Mouse (Mus musculus) hindbrain, embryonic 12.5 days (tissue): ENCODE data around the gene Pip5kl1. TPM values are rescaled to one million over a fixed set of nuclear protein-coding genes. Genes with fewer than 3 reads are reported as not detected.

Source experiments
- ATAC-seq: fragments of 200-750 bp; cut with Nextera tagmentation; 2 replicates; pipeline ENCODE4 v1.8.0; 2017; ENCODE audit warnings: moderate TSS enrichment; ENCODE audit not compliant: low FRiP score
- H3K27ac ChIP-seq: fragments of 300-500 bp; sonication (generic); 2 replicates; pipeline ENCODE4 v1.5.1; 2016; ENCODE audit warnings: mild to moderate bottlenecking
- H3K27me3 ChIP-seq: fragments of 300-500 bp; sonication (generic); 2 replicates; pipeline ENCODE4 v1.6.1; 2016; ENCODE audit warnings: mild to moderate bottlenecking
- H3K36me3 ChIP-seq: fragments of 300-500 bp; sonication (generic); 2 replicates; pipeline ENCODE4 v1.6.1; 2016; ENCODE audit warnings: mild to moderate bottlenecking
- H3K4me1 ChIP-seq: fragments of 300-500 bp; sonication (generic); 2 replicates; pipeline ENCODE4 v1.6.1; 2016
- H3K4me2 ChIP-seq: fragments of 300-500 bp; sonication (generic); replicated peaks from 2 replicates; pipeline ENCODE4 v1.6.1; 2016; ENCODE audit warnings: mild to moderate bottlenecking
- H3K4me3 ChIP-seq: fragments of 300-500 bp; sonication (generic); 2 replicates; pipeline ENCODE4 v1.5.1; 2016; ENCODE audit warnings: mild to moderate bottlenecking
- H3K9ac ChIP-seq: fragments of 300-500 bp; sonication (generic); 2 replicates; pipeline ENCODE4 v1.6.1; 2016; ENCODE audit warnings: mild to moderate bottlenecking, moderate library complexity
- H3K9me3 ChIP-seq: fragments of 300-500 bp; sonication (generic); replicated peaks from 2 replicates; pipeline ENCODE4 v1.6.1; 2016; ENCODE audit warnings: mild to moderate bottlenecking
- WGBS: fragments of 180-500 bp; shearing (Covaris S2); methylation state at CpG from one replicate; pipeline ENCODE4 v1.1.7; 2016; 5-methylcytosine and 5-hydroxymethylcytosine counted together
- polyA plus RNA-seq: library from polyadenylated mRNA; unstranded; fragments of >200 nt; fragmentation: Nextera tagmentation; extraction: Ambion mirVana; gene quantifications from 2 replicates; pipeline ENCODE4 v1.2.1, GENCODE M21; 2016

Gene Pip5kl1
- polyA plus RNA-seq: 4.2 and 5.0 TPM in 2 replicates

DNA sequence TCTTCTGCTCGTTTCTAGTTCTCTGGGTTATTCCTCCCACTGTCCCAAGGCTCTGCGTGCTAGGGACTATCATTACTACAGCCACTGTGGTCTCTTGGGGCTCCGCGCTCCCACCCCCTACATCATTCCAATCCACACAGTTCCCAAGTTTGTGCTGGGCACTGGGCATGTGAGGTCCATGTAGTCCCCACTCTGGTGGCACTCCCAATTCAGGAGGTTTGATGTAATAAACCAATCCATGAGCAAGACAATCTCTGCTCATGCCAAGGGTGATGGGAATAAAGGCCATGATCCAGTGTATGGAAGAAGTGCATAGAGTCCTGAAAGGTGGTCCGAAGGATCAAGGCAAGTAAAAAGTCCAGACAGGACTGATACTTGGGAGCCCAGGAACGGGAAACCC, at the start of gene Pip5kl1:
Gene Pip5kl1 (plus strand): TSS at position 301 of the 400 bp plus-strand sequence.
- Histone ChIP-seq H3K27me3 (peaks cover 27% of the 10 kb centered on the region), H3K4me1 (peaks cover 25% of the 10 kb centered on the region), H3K9me3 (no peaks in the 10 kb centered on the region), H3K9ac (peak within 1 kb of the TSS; percentile 64), H3K4me2 (peak within 1 kb of the TSS; percentile 100), H3K36me3 (peaks cover 10% of the 10 kb centered on the region), H3K4me3 (peak within 1 kb of the TSS; percentile 51), H3K27ac (no peak within 1 kb of the TSS)
- 85% methylated on average over 6 of the region's 6 CpGs for WGBS
- no peak for ATAC-seq

DNA sequence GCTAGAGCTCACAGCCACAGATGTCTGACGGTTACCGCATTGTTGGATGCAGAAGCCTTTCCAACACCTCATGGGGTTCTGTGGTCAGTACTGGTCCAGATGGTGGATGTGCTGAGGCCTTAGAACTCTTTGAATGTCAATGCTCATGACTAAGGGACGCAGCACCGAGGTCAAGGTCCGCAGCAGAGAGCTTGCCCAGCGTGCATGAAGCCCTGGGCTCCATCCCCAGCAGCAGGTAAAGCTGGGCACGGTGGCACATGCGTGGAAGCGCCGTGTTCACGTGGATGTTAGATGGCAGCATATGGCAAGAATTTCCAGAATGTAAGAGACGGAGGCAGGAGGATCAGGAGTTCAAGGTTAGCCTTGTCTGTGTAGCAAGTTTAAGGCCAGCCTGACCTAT, 48.8 kb upstream of the Pip5kl1 start:
- H3K4me1 ChIP-seq: no peaks in the 10 kb centered on the region
- no peak overlapping the region for H3K4me3 ChIP-seq
- no peak overlapping the region for H3K4me2 ChIP-seq
- ATAC-seq: no peak
- 83% methylated on average over 12 of the region's 12 CpGs for WGBS
- H3K27ac ChIP-seq: no peak overlapping the region
- H3K27me3 ChIP-seq: no peaks in the 10 kb centered on the region
- no peak overlapping the region for H3K9ac ChIP-seq
- H3K9me3 ChIP-seq: no peaks in the 10 kb centered on the region
- H3K36me3 ChIP-seq: no peaks in the 10 kb centered on the region

DNA sequence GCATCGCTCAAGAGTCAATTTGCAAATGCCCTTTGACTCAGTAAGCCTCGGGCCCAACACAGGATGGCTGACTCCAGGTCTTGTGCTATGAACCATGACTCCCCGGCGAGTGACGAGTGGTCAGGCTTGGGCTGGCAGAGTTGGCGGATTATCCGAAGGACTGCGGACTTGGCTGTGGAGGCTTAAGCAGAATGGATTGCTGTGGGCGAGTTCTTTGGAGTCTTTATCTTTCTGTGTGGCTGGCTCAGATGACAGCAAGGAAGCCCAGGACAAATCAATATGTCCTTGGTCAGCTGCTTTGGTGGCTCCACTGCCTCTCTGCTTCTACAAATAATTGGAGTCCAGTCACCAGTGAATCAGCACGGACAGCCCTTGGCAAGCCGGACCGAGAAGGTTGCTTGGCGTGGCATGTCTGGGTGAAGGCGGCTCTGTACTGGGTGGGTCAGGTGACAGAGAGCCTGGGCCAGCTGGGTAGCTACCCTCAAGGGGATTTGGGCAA, 47.1 kb upstream of the Pip5kl1 start:
- no peak for ATAC-seq
- H3K9me3 ChIP-seq: no peaks in the 10 kb centered on the region
- no peaks in the 10 kb centered on the region for H3K27me3 ChIP-seq
- no peak overlapping the region for H3K4me3 ChIP-seq
- WGBS: 74% methylated on average over 14 of the region's 14 CpGs
- H3K4me1 ChIP-seq: no peaks in the 10 kb centered on the region
- no peak overlapping the region for H3K27ac ChIP-seq
- H3K36me3 ChIP-seq: no peaks in the 10 kb centered on the region
- H3K9ac ChIP-seq: no peak overlapping the region
- H3K4me2 ChIP-seq: no peak overlapping the region

DNA sequence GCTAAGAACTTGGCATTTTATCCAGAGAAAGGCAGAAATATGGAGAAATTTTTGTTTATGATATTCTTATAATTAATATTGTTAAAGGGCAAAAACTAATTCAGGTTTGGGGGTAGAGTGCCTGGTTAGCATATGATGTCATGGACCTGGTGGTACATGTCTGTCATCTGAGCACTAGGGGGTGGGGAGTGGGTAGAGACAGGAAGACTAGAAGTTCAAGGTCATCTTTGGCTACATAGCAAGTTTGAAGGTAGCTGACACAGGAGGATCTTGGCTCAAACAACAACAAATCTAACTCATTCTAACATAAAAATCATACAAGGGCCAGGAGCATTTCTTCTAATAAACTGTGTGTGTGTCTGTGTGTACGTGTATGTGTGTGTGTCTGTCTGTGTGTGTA, 46.3 kb upstream of the Pip5kl1 start:
- Histone ChIP-seq H3K4me2 (no peak overlapping the region), H3K27ac (no peak overlapping the region), H3K9ac (no peak overlapping the region), H3K9me3 (no peaks in the 10 kb centered on the region), H3K36me3 (no peaks in the 10 kb centered on the region), H3K27me3 (no peaks in the 10 kb centered on the region), H3K4me1 (peaks cover 3% of the 10 kb centered on the region; the same call in 1 of the 2 replicates), H3K4me3 (no peak overlapping the region)
- WGBS: 93% methylated on average over 1 of the region's 1 CpGs
- no peak for ATAC-seq

DNA sequence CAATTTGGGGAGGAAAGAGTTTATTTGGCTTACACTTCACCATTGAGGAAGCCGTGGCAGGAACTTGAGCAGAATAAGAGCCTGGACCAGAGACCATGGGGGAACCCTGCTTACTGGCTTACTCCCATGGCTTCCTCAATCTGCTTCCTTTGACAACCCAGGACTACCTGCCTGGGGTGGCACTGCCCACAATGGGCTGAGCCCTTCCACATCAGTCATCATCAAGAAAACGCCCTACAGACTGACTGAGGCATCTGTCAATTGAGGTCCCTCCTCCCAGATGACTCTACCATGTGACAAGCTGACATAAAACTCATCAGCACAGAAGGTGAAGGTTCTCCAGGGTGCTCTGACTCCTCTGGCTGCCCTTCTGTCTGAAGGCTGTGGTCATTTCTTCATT, 44.1 kb upstream of the Pip5kl1 start:
- Histone ChIP-seq H3K4me1 (peaks cover 15% of the 10 kb centered on the region), H3K9me3 (no peaks in the 10 kb centered on the region), H3K27ac (no peak overlapping the region), H3K27me3 (no peaks in the 10 kb centered on the region), H3K36me3 (no peaks in the 10 kb centered on the region), H3K4me3 (no peak overlapping the region), H3K9ac (no peak overlapping the region), H3K4me2 (no peak overlapping the region)
- 83% methylated on average over 2 of the region's 2 CpGs for WGBS
- ATAC-seq: no peak

DNA sequence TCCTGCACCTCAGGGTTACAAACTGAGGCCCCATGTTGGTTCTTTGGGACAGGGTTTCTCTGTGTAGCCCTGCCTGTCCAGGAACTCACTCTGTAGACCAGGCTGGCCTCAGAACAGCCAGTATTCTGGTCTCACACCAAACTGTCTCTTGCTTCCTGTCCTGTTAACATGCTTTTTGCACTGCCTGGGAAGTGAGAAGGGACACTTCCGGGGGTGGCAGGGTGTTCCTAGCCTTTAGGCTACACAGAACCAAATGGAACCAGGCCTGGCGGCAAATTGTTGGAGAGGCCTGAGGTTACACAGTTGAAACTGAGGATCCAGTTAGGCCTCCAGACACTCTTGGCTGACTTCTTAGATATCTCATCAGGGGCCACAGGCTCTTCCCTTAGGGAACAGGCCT, 41.4 kb upstream of the Pip5kl1 start:
- Histone ChIP-seq H3K27ac (no peak overlapping the region), H3K36me3 (no peaks in the 10 kb centered on the region), H3K9ac (no peak overlapping the region), H3K9me3 (no peaks in the 10 kb centered on the region), H3K4me3 (no peak overlapping the region), H3K4me2 (no peak overlapping the region), H3K27me3 (no peaks in the 10 kb centered on the region), H3K4me1 (peaks cover 37% of the 10 kb centered on the region)
- no peak for ATAC-seq
- WGBS: 90% methylated on average over 2 of the region's 2 CpGs

DNA sequence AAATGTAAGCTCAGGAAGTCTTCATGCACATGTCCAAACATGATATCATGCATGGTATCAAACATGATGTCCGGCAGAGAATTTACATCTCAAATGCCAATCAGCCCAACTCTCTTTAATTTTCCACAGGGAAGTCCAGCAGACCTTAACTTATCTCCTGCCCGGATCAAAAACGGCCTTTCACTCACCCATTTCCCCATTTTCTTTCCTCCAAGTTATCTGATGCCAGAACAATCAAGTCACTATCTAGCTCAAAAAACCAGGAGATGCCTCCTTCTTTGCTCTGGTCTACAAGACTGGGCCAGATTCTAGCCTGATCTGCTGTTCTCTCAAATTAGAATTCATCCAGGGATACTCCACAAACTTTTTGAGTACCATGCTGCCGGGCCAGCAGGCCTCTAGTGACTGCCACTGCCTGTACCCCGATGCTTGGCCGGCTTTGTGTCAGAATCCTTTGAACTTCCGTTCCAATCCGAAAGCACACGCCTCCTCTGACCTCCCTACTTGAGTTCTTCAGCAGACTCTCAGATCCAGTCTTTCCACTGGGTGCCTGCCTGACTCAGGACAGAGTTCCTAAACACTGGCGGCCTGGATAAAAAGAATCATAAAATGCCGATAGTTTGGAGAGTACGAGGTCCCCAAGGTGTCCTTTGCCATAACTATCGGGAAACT, 40.4 kb upstream of the Pip5kl1 start:
- ATAC-seq: no peak
- Histone ChIP-seq H3K4me2 (peak overlapping the region; percentile 64), H3K9me3 (no peaks in the 10 kb centered on the region), H3K36me3 (no peaks in the 10 kb centered on the region), H3K9ac (peak overlapping the region; percentile 58), H3K4me1 (peaks cover 48% of the 10 kb centered on the region), H3K27ac (peak overlapping the region; percentile 95), H3K4me3 (peak overlapping the region; percentile 91), H3K27me3 (no peaks in the 10 kb centered on the region)
- 12% methylated on average over 13 of the region's 13 CpGs for WGBS

DNA sequence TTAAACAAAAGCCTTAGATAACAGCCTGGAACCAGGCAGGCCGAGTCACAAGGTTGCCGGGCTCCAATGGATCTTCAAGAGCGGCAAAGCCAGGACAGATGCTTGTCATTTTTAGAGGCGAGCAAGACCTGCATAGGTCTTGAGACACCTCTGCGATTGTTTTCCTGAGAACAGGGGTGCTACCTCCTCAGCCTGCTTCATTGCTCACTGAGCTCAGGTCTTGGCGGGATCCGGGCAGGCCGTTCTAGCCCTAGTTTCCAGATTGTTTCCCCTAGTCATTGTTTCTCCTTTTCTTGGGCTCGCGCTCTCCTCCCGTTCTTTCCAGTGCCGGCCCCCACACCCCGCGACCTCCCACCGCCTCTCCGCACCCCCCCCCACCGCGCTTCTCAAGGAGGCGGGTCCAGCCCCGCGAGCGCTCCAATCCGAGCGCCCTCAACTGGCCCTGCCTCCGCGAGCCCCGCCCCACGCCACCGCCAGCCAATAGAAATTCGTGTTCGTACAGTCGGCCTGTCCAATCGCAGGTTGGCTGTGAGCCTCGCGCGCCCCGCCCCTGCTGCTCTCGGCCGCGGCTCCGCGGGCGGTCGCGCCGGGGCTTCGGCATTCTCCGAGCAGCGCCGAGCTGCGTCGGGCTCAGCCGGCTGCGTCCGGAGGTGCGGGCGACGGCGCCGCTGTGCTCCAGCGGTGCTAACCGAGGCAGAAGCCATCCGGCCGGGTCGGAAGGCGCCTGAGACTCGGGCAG, 39.7 kb upstream of the Pip5kl1 start, which contains the start of gene Fam102a:
Gene Fam102a (plus strand): TSS at position 600 of the 739 bp plus-strand sequence.
- Histone ChIP-seq H3K27ac (peak within 1 kb of the TSS; percentile 95), H3K4me2 (peak within 1 kb of the TSS; percentile 64), H3K27me3 (no peaks in the 10 kb centered on the region), H3K4me3 (peak within 1 kb of the TSS; percentile 91), H3K4me1 (peaks cover 55% of the 10 kb centered on the region), H3K9ac (peak within 1 kb of the TSS; percentile 97), H3K9me3 (no peaks in the 10 kb centered on the region), H3K36me3 (no peaks in the 10 kb centered on the region)
- peak; percentile 95 for ATAC-seq
- 1% methylated on average over 60 of the region's 67 CpGs for WGBS

DNA sequence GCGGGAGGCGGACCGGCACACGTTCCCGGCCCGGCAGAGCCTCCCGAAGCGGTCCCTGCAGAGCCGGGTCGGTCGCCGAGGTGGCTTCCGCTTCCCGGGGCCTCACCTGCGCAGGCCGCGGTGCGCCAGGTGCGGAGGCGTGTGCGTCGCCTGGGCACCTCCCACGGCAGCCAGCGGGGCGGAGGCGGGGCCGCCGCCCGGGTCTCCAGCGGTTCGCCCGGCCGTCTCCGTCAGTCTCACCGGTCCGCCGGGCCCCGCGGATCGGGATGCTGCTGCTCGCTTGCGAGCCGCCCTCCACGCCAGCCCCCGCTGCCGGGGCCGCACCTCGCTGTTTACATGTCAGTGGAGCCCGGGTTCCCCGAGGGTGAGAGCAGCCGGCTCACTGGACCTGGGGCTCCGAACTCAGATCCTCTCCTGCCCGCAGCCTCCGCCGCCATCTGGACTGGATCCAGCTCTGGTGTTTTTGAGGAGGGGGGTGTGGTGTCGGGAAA, 39.1 kb upstream of the Pip5kl1 start:
- Histone ChIP-seq H3K4me2 (peak overlapping the region; percentile 64), H3K27ac (peak overlapping the region; percentile 95), H3K36me3 (no peaks in the 10 kb centered on the region), H3K9ac (peak overlapping the region; percentile 97), H3K9me3 (no peaks in the 10 kb centered on the region), H3K4me3 (peak overlapping the region; percentile 91), H3K27me3 (no peaks in the 10 kb centered on the region), H3K4me1 (peaks cover 60% of the 10 kb centered on the region)
- WGBS: under 1% methylated on average over 46 of the region's 56 CpGs
- ATAC-seq: peak; percentile 7

DNA sequence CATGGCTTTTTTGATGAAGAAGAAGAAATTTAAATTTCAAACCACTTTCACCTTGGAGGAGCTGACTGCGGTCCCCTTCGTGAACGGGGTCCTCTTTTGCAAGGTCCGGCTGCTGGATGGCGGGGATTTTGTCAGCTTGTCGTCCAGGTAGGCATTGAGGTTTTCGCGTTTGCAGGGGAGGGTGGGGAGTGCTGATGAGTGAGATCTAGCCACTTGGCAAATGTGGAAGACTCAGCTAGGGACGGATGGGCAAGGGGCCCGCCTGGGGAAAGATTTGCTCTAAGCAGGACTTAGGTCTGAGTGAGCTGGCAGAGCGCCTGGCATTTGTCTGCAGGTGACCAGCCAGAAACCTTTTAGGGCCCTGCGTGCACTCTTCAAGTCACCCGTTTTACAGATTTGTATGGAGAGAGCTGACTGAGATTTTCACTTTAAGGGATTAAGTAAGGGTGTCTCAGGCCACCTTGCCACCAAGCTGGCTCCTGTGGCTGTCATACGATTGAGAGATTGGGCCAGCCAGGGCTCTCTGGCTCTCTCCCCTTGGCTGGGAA, 38.4 kb upstream of the Pip5kl1 start:
- no peaks in the 10 kb centered on the region for H3K36me3 ChIP-seq
- H3K9me3 ChIP-seq: no peaks in the 10 kb centered on the region
- no peaks in the 10 kb centered on the region for H3K27me3 ChIP-seq
- H3K4me1 ChIP-seq: peaks cover 62% of the 10 kb centered on the region
- peak overlapping the region; percentile 91 for H3K4me3 ChIP-seq
- WGBS: 3% methylated on average over 14 of the region's 14 CpGs
- peak overlapping the region; percentile 44 for H3K27ac ChIP-seq
- ATAC-seq: no peak
- H3K4me2 ChIP-seq: peak overlapping the region; percentile 64
- H3K9ac ChIP-seq: peak overlapping the region; percentile 97

DNA sequence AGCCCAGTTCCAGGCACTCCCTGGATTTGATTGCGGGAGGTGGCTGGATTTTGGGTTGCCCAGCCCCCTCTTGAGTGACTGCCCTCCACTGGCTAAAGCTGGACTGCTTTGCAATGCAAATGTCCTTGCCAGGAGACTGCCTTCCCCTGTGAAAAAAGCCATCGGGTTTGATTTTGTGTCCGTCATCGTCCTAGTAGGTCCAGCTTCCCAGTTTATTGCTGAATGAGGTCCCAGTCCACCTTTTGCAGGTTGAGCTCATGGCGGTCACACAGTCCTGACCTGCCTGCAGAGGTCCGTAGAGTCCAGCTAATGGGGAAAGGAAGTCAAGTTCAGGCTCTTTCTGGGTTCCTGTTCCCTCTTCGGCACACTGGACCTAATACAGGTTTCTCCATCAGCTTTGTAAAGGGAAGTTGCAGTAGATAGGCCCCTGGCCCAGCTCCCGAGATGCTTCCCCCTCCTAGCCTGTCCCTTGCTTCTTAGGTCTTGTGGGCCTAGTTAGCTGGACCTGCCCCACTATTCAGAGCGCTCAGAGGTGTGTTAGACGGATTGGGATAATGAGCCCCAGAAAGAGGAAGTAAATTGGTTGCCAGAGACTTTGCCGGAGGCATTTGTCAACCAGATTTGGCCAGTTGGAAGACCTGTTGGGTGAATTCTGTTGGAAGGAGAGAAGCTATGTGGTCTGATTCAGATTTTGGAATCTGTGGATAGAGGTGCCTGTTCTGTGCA, 37.8 kb upstream of the Pip5kl1 start:
- Histone ChIP-seq H3K4me3 (peak overlapping the region; percentile 91), H3K4me2 (peak overlapping the region; percentile 64), H3K27me3 (no peaks in the 10 kb centered on the region), H3K36me3 (no peaks in the 10 kb centered on the region), H3K4me1 (peaks cover 67% of the 10 kb centered on the region), H3K9ac (peak overlapping the region; percentile 97), H3K9me3 (no peaks in the 10 kb centered on the region), H3K27ac (peak overlapping the region; percentile 44)
- no peak for ATAC-seq
- WGBS: 5% methylated on average over 11 of the region's 11 CpGs
